Mouse (Mus musculus): ENCODE data around the gene Pard3.

DNA sequence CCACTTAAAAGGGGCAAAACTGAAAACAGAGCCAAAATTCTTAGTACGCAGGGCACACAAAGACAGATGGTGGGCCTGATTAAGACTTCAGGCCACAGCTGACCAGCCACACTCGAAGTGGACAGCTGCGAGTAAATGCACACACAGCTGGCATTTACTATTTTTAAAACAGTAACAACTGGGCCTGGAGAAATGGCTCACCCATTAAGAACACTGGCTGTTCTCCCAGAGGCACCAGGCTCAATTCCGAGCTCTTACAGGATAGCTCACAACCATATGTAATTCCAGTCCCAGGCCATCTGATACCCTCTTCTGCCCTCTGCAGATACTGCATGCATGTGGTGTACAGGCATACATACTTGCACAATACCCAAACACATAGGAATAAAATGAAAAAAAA, 8.6 kb upstream of the Pard3 start:
- no peak for TF ChIP-seq CTCF (IDR thresholded peaks at IDR 0.05; ENCODE audit: borderline replicate concordance, extremely low read depth, insufficient read depth, insufficient read length)
- TF ChIP-seq POLR2A (IDR thresholded peaks at IDR 0.05; ENCODE audit: borderline replicate concordance, extremely low read depth, insufficient read depth, insufficient read length, poor library complexity, severe bottlenecking), result no peak
